Mouse (Mus musculus): Measurements from ENCODE around the gene G6pdx.

G6pdx gene

DNA sequence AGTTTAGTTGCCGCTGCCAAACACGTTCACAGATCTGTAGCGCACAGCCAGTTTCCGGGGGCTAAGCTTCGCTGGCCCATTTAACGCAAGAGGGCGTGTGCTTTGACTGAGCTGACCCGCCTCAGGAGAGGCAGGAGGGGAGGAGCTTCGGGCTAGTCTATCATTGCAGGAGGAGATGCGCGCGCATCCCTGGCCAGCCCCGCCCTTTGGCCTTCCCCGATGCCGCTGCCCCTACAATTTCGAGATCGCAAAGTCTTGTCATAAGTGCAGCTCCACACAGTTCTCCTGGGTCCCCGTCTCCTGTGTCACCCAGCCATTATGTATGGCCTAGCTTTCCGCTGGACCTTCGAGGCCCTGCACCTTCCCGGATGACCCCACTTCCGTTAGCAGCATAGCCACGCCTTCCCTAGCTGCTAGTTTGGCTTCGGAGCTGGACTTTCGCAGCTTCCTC is at the start of gene G6pdx:
G6pdx (minus strand) TSS at position 369 of the 451 bp plus-strand sequence.
- peak; percentile 71 to 82 for DNase-seq (ENCODE audit: low spot score in 2 of 2)

DNA sequence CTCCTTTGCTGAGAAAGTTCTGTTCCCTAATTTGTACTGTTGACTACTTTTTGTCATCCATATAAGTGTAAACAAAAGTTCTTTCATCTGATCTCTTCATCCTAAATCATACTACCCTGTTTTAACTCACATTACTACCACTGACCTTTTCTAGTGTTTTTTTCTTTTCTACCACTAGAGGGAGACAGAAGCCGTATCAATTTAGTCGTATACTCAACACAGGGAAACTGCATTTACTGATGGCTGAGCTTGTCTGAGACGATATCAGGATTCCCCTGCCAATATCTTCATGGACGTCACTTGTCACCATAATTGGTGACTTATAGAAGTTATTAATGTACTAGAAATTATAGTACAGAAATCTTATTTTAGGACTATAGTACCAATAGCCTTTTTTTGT is 23.8 kb upstream of the G6pdx start:
- DNase-seq (ENCODE audit: low spot score in 2 of 2) = no peak

DNA sequence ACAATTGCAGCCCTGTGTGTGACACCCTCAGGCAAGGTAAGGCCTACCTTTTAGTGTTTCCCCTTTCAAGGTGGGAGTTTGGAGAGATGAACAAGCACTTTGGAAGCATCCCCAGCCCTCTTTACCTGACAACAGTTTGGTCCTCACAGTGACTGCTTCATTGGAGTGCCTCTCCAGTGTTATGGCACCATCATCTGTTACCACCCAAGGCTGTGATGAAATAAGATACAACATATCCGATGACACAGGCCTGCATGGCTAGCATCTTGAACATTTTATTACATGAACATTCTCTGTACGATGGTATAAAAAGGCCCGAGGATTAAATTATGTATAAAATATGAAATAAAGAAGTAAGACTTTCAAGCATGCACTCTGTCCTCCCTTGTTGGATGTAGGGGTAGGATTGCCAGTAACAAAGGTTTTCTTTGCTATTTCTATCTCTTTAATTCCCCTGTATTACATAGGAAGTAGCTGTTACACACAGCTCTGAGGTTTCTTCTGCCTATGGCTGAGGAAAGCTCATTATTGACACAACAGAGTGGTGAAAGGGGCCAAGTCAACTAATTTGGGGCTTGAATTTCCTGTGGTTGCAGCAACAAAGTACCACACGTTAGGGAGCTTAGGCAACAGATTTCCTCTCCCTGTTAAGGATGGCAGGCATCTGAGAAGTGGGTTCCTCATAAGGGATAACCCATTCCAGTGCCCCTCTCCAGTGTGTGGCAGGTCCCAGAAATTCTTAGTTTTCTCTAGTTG is 22.3 kb upstream of the G6pdx start:
- no peak for DNase-seq (ENCODE audit: low spot score in 2 of 2)

DNA sequence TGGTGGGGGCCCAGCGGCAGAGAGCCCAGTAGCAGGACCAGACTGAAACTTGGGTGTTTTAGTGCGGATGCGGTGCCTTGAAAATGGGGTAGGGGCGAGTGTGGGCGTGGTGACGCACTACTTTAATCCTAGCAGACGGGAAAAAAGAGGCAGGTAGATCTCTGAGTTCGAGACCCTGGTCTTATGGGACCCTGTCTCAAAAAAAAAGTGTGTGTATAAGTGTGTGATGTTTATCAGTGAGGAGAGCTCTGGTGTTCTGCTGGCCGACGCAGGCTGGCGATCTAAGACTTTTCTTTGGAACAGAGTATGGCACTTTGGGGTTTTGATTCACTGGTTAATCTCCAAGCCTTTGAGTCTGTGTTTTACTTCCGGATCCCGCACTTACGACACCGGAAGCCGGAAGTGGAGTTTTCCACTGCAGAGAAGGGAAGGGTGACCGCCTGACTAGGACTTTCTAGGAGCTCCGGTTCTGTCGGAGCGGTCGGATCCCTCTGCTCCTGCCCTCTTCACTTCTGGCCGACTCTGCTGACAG is 362 bp upstream of the G6pdx start:
- peak; percentile 47 to 71 for DNase-seq (ENCODE audit: low spot score in 2 of 2)

DNA sequence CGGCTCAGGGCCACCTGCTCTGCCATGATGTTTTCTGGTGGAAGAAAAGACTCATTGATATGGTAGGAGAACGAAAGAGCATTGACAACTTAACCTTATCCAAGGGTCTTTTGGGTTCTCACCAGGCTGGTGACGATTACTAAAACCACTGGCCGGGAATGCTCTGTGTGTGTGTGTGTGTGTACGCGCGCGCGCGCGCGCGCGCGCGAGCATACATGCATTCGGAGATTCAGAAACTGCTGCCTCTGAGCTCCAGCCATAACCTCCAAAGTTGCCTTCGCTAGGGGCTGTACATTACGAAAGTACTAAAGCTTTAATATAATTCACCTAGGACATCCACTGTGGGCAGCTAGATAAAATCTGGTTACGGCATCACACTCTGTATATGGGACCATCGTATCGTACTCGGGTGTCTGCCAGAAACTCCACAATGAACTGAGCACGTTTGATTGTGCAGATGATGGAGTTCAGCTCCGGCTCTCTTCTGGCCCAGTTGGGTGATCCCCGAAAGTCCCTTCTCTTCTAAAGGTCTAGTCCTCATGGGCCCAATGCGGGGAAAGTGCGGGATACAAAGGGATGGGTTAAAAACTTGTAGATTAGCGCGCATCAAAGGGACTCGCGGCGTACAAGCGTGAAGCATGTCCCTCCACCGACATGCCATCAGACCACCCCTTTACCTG is 708 bp downstream of the G6pdx start:
- no peak for DNase-seq (ENCODE audit: low spot score in 2 of 2)

DNA sequence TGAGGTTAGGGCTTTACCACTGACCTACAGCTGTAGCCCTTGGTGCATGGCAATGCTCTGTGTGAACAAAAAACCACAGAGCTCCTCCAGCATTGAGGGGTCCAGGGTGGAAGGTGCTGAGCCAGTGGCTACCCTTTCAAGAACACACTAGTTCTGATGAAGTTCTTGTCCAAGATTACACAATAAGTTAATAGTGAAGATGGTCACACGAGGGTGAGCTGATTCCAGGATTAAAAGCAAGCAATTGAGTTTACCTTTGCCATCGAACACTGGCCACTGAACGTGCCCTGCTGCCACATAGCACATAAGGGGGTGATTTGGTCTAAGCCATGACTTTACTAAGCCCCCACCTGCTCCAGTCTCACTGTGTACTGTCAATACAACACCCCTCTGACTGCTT is 1.9 kb downstream of the G6pdx start:
- no peak for DNase-seq (ENCODE audit: low spot score in 2 of 2)

DNA sequence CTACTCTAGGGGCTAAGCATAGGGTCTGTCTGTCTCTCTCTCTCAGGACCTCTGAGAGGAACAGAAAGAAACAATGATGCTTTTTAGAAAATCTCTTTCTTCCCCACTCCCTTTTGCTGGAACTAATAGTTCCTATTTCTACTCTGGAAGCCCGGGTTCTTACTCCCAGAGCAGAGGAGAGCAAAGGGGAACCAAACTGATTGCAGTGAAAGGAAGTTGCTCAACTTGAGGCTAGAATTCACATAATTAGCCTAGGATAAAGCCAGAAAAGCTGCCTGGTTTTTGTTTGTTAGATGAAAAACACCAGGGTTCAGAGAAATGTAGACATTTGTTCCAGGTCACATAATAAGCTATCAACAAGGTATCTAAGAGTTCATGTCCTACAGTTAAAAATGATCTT is 2.7 kb downstream of the G6pdx start:
- DNase-seq (ENCODE audit: low spot score in 2 of 2) = no peak

DNA sequence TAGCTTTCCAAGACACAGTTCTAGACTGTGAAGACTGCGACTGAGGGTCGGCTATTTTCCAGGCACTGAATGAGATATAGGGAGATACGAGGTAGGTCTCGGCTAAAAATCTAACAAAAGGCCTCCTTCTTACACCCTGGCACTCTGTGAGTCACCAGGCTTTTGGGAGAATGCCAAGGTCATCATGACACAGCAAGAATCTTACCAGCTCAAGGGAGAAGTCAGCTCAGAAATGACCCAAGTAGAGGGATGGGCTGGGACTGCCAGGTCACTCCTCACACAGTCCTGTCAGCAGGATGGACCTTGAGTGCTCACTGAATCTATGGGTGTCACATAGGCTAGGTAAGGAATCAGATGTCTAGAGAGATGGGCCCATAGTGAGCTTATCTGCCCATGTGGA is 3.8 kb downstream of the G6pdx start:
- no peak for DNase-seq (ENCODE audit: low spot score in 2 of 2)

DNA sequence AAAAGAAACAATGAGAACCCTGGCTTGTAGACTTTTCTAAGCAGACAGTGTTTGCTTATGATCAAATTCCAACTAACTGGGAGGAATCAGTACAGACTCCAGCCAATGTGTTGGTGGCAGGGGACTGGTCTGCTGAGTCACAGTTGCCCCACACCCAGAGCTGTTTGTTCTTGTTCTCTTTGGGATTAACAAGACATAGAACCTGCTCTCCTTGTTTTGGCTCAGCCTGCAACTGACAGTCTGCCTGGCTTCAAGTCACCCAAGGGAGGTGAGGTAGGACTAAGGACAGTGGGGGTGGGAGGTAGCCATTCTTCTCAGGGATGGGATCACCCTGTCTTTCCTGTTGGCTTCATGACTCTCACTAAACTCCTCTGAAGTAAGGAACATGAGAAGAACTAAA is 4.6 kb downstream of the G6pdx start:
- DNase-seq (ENCODE audit: low spot score in 2 of 2) = no peak

DNA sequence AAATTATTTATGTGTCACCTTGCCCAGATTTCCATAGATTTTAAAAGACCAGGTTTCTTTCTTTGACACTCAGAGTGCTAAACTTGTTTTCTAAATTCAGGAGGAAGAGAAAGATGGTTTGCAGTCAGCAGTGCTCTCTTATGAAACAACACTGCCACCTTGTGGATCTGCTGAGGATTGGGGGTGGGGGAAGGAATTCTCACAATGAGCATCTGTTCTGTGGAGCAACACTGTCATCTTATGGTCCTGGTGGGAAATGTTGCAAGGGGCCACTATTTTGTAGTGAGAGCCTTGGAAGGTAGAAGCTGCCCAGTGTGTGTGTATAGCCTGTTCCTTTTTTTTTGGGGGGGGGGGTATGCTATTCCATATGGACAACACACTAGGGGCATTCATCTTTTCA is 15.6 kb downstream of the G6pdx start:
- DNase-seq (ENCODE audit: low spot score in 2 of 2) = peak; percentile 32 to 56

DNA sequence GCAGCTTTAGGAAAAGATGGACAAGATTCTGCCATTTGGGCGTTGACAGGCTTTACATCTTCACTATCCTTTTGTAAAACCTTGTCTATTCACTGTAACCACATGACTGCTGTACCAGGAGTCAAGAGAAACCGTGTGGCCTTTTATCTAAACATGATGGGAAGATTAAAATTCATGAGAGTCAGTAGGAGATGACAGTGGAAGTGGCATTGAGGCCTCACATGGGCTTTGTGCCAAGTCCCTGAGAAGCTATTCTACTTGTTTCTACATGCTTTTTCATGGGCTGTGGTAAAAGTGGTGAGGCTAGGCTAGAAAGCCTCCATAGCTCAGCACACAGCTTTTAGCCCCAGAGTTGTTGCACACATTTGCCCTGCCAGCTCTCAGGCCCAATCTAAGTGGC is 20.7 kb downstream of the G6pdx start:
- DNase-seq (ENCODE audit: low spot score in 2 of 2) = no peak

DNA sequence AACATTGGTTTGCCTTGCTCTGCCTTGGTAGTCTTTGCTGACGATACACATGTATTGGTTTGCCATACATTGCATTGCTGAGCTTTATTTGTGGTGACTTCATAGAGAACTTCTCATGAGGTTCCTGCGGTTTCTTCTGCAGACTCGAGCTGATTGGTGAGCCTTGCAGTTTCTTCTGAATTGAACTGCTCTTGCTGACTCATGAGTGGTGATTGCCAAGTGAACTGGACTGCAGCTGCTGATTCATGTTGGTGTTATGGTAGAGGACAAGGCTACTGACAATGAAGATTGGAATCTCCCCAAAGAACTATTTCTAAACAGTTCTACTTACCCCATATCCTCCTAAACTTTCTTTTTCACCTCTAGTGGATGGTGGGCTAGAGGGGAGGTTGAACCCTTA is 28.9 kb downstream of the G6pdx start:
- DNase-seq (ENCODE audit: low spot score in 2 of 2) = no peak

DNA sequence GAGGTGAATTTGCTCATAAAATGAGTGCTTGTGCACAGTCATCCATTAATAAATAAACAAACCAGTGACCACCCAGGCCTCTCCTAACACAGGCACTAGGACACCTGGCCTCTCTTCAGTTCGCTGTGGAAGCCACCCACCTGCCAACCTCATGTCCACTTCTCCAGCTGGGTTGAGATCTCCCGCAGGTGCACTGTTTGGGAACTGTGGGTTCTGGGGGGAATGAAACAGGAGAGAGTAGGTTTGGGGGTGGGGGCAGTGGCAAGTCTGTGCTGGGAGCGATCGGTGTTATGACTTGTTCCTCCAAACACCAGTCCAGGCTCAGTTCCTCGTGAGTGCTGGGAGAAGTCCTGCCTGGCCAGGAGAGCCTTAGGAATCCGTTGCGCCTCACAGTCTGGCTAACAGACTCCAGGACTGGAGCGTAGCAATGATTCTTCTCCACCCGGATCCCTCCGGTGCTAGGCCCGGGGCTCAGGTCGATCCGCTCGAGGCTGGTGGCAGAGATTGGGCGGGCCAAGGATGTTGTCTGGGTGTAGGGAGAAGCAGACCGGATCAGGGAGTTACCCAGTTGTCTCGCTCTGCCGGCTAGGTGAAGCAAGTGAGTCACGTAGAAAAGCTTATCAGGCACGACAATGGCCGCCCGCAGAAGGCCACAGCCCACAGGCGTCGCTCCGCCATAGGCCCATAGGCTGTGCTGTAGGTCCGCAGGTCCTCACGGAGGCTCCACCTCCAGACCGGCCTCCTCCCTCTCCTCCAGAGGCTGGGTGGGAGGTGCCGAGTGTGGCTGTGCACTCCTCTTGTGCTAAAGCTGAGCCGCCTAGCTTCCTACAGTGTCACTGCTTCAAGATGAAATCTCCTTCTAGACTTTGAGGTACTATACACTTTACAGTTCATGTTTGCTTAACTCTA is 36.2 kb downstream of the G6pdx start, which contains the start of the genes Fam3a and Ikbkg:
Fam3a (minus strand) TSS at position 738 of the 909 bp plus-strand sequence.
Ikbkg (plus strand) TSS at position 756 of the 909 bp plus-strand sequence.
- DNase-seq (ENCODE audit: low spot score in 2 of 2) = peak; percentile 80 to 84

DNA sequence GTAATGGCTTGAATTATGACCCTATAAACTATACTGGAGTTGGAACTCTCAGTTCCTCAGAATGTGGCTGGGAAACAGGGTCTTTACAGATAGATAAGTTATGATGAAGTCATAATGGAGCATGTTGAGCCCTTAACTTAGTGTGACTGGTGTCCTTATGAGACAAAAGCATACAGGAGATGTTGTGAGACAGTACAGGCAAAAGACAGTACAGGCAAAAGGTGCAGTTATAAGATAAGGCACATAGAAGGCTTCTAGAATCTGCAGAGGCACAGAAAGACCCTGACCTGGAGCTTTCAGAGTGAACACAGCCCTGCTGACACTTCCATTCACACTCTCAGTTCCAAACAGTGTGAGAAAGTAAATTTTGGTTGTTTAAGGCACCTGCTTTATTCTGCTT is 40.8 kb downstream of the G6pdx start:
- DNase-seq (ENCODE audit: low spot score in 2 of 2) = no peak

DNA sequence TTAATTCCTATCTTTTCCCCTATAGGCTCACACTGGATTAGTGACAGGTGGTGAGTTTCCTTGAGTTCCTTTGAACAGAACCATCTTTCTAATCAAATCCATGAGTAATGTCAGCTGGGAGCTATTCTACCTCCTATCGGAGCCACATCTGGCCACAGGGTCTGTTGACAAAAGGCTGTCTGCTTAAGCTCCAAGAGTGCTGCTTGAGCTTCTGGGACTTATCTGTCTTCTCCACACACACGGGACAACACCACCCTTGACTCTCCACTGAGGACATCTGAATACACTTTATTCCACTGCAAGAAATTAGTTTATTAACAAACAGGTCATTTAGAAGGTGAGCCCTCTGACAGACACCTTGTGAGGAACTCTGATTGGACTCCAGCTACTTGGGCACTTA is 44.5 kb downstream of the G6pdx start:
- no peak for DNase-seq (ENCODE audit: low spot score in 2 of 2)

DNA sequence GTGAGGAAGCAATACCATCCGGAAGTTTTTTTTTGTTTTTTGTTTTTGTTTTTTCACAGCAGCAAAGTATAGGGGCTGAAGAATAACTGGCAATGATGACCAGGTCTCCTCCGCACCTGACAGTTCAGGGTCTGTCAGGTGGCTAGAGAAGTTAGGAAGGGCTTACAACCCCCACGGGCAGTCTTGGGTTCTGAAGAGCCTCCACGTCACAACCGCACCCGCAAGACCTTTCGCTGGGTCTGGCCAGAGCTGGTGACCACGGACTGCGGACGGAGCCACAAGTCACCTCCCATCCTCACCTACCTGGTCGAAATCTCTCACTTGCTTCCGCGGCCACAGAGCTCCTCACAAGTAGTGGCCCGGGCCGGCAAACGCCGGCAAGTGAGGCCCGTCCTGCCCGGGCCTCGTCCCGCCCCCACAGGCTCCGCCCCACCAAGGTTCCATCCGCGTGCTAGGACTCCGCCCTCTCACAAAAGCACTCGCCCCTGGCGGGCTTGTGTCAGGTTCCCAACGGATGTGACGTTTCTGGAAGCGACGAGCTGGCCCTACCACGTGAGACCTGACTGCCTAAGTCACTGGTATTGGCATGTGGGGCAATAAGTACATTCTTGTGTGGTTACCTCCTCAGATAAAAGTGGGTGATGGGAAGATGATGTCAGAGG is 56.0 kb downstream of the G6pdx start, which contains the start of the genes Ubl4a and Slc10a3:
Ubl4a (minus strand) TSS at position 331 of the 662 bp plus-strand sequence.
Slc10a3 (minus strand) TSS at position 462 of the 662 bp plus-strand sequence.
- DNase-seq (ENCODE audit: low spot score in 2 of 2) = peak; percentile 74 to 78

DNA sequence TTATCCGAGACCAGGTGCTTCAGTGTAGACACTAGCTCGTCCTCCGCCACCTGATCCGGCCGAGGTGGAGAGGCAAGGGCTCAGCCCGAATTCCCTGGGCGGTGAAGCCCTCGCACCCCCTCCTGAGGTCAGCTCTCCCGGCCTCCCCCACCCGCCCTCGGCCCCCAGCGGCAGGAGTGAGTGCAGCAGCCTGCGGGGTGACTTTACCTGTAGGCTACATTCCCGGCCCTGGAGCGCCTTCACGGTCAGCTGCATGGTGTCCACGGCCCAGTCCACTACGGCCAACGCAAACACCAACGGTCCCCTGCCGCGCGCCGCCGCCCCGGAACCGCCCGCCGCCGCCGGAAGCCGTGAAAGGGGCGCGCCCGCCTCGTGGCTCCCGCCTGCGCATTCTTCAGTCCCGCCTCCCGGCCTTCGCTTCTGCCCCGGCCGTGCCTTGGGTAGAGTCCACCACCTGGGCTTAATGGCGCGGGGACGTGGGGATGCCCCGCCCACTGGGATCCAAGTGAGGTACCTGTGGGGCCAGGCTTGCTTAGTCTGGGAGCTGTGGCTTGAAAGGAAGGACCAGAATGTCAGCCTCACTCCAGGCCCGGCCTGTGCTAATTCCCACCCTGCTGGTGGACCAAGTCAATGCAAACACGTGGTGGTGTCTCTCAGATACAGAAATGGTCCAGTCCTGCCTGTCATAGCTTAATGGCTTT is 60.6 kb downstream of the G6pdx start:
- peak in 1 of 2 experiments; percentile 44 for DNase-seq (ENCODE audit: low spot score in 2 of 2)

DNA sequence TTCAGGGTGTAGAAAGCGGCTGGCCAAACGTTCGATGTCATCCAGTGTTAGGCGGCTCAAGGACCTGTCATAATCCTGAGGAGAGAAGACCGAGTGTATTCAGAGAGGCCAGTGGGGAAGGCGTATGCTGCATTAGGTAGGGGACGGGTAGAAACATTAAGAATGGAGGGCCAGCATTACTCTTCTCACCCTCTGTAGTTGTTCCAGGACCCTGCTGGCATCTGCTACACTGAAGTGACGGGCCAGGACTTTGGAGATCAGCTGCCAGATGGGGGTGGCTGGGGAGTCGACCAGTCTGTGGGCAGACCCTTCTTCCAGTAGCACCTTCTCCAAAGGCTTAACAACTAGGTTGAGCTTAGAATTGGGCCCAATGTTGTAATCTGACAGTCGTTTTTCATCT is 61.5 kb downstream of the G6pdx start:
- no peak for DNase-seq (ENCODE audit: low spot score in 2 of 2)

Measured in right cerebral cortex, postnatal 36 days (tissue).